Mouse (Mus musculus) gonadal fat pad, adult 2 months (tissue): Measurements from ENCODE around the gene Wls. TPM values are rescaled to one million over a fixed set of nuclear protein-coding genes. Genes with fewer than 3 reads are reported as not detected.

Experiments
- DNase-seq: peaks from one replicate; pipeline ENCODE4 v3.0.0-alpha.2; 2012; ENCODE audit warnings: low read depth
- polyA plus RNA-seq: library from polyadenylated mRNA; depleted of rRNA; stranded (reverse); fragments of >200 nt; gene quantifications from 2 replicates; pipeline ENCODE4 v1.2.3, GENCODE M21; 2012; rRNA removed

Gene Wls
- polyA plus RNA-seq = 49.0 and 52.1 TPM in 2 replicates

GRCm38 (mm10) chr3:159839481-159839880, at the start of gene Wls:
Gene Wls, plus strand, starts transcription at chr3:159839672.
- no peak for DNase-seq

GRCm38 (mm10) chr3:159789781-159790180, 49.7 kb upstream of the Wls start:
- DNase-seq = no peak

GRCm38 (mm10) chr3:159831535-159831934, 7.9 kb upstream of the Wls start:
- DNase-seq = no peak

- no peak for DNase-seq
These were observed 737 bp downstream of the Wls start for GRCm38 (mm10) chr3:159840002-159840816.

- DNase-seq = no peak
These were observed 1.4 kb downstream of the Wls start for GRCm38 (mm10) chr3:159840817-159841390.

GRCm38 (mm10) chr3:159841458-159841857, 2.0 kb downstream of the Wls start:
- DNase-seq = no peak

- DNase-seq = no peak
These were observed 3.7 kb downstream of the Wls start for GRCm38 (mm10) chr3:159843135-159843534.

GRCm38 (mm10) chr3:159847410-159848016, 8.0 kb downstream of the Wls start:
- DNase-seq = no peak

- DNase-seq = no peak
These were observed 8.7 kb downstream of the Wls start for GRCm38 (mm10) chr3:159848156-159848555.

- no peak for DNase-seq
These were observed 12.0 kb downstream of the Wls start for GRCm38 (mm10) chr3:159851476-159851875.

- DNase-seq = no peak
These were observed 12.5 kb downstream of the Wls start for GRCm38 (mm10) chr3:159851980-159852379.

- DNase-seq = no peak
These were observed 17.6 kb downstream of the Wls start for GRCm38 (mm10) chr3:159857112-159857511.

- no peak for DNase-seq
These were observed 26.2 kb downstream of the Wls start for GRCm38 (mm10) chr3:159865691-159866090.

- no peak for DNase-seq
These were observed 39.5 kb downstream of the Wls start for GRCm38 (mm10) chr3:159878983-159879382.

- no peak for DNase-seq
These were observed 43.9 kb downstream of the Wls start for GRCm38 (mm10) chr3:159883325-159883724.

GRCm38 (mm10) chr3:159884802-159885201, 45.3 kb downstream of the Wls start:
- no peak for DNase-seq

- peak; percentile 74 for DNase-seq
These were observed 45.8 kb downstream of the Wls start for GRCm38 (mm10) chr3:159885271-159885670.

- DNase-seq = no peak
These were observed 46.4 kb downstream of the Wls start for GRCm38 (mm10) chr3:159885781-159886400.

- no peak for DNase-seq
These were observed 50.9 kb downstream of the Wls start for GRCm38 (mm10) chr3:159890176-159891056.

- DNase-seq = no peak
These were observed 51.7 kb downstream of the Wls start for GRCm38 (mm10) chr3:159891057-159891752.

- DNase-seq = no peak
These were observed 67.9 kb downstream of the Wls start for GRCm38 (mm10) chr3:159907329-159907728.
